Mouse (Mus musculus) C2C12 (cell line): ENCODE results near the gene Wdr90.

Experiments
- CTCF ChIP-seq: IDR thresholded peaks from one replicate; pipeline ENCODE4 v1.5.1; 2011; ENCODE audit not compliant: control insufficient read depth, insufficient read depth, insufficient read length
- MYOD1 ChIP-seq: IDR thresholded peaks from one replicate; pipeline ENCODE4 v1.6.1; 2011; ENCODE audit warnings: low read depth; ENCODE audit not compliant: control insufficient read depth, insufficient read length
- MYOG ChIP-seq: IDR thresholded peaks from one replicate; pipeline ENCODE4 v1.6.1; 2011; ENCODE audit not compliant: control insufficient read depth, insufficient read length; ENCODE audit errors: extremely low read depth

DNA sequence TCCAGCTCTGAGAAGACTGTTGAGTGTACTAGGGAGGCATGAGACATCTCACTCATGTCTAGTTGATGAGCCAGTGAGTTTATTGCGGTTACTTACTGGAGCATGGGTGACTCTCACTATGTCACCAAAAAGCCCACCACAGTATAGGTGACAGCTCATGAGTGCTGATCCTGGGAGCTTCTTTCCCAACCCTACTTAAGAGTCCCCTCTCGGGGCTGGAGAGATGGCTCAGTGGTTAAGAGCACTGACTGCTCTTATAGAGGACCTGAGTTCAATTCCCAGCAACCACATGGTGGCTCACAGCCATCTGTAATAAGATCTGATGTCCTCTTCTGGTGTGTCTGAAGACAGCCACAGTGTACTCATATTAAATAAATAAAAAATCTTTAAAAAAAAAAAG lies 8.7 kb upstream of the Wdr90 start:
- no peak for TF ChIP-seq CTCF
- TF ChIP-seq MYOD1: no peak
- TF ChIP-seq MYOG: no peak
